Mouse (Mus musculus) embryonic stem cell, embryonic (primary cell): Measurements from ENCODE around the gene Lhfpl3.

ENCODE experiments used
- CTCF ChIA-PET, 4 experiments: fragments of 300-600 bp in 2 of 4; fragments of 350-600 bp in 2 of 4; sonication (Branson Sonifier 250); formaldehyde crosslinking; loops; one replicate each; lab custom pipeline; 2022; ENCODE audit warnings: inconsistent platforms in 2 of 4; lab: Charles Lee
- POLR2A ChIA-PET, 4 experiments: fragments of 300-600 bp in 2 of 4; fragments of 350-600 bp in 2 of 4; sonication (Branson Sonifier 250); formaldehyde crosslinking; loops; one replicate each; lab custom pipeline; 2022; ENCODE audit warnings: antibody characterized with exemption in 4 of 4, inconsistent platforms in 1 of 4; lab: Charles Lee

Gene Lhfpl3

GRCm38 (mm10) chr5:23226753-23227152, 480.9 kb downstream of the Lhfpl3 start:
- POLR2A ChIA-PET = interaction anchor here in 2 of 4 experiments (1.5 to 2.6 kb wide), 3 partner anchors 21 to 120 kb away, joined by 3 to 13 read pairs (median 6); no protein-coding TSS in a partner anchor
- CTCF ChIA-PET = interaction anchor here in 2 of 4 experiments (0.6 to 0.9 kb wide), 4 partner anchors 14 to 265 kb away, joined by 3 read pairs; no protein-coding TSS in a partner anchor

GRCm38 (mm10) chr5:23246974-23247373, 501.1 kb downstream of the Lhfpl3 start:
- ChIA-PET CTCF (interaction anchor here (0.6 to 2.0 kb wide), 14 partner anchors 9 to 895 kb away, joined by 3 to 10 read pairs (median 3); no protein-coding TSS in a partner anchor), POLR2A (interaction anchor here in 2 of 4 experiments (1.3 to 2.5 kb wide), 3 partner anchors 21 to 187 kb away, joined by 3 to 13 read pairs (median 5); partner anchors contain the start of gene Kmt2e (in 1 of the 2))

- ChIA-PET POLR2A (interaction anchor here in 2 of 4 experiments (0.6 to 2.5 kb wide), 6 partner anchors 8 to 193 kb away, joined by 3 to 13 read pairs (median 4); partner anchors contain the start of gene Kmt2e (in 1 of the 2)), CTCF (interaction anchor here in 3 of 4 experiments (0.6 to 2.0 kb wide), 6 partner anchors 9 to 326 kb away, joined by 3 to 10 read pairs (median 4); no protein-coding TSS in a partner anchor)
Measured at GRCm38 (mm10) chr5:23247784-23248183, 501.9 kb downstream of the Lhfpl3 start.

DNA sequence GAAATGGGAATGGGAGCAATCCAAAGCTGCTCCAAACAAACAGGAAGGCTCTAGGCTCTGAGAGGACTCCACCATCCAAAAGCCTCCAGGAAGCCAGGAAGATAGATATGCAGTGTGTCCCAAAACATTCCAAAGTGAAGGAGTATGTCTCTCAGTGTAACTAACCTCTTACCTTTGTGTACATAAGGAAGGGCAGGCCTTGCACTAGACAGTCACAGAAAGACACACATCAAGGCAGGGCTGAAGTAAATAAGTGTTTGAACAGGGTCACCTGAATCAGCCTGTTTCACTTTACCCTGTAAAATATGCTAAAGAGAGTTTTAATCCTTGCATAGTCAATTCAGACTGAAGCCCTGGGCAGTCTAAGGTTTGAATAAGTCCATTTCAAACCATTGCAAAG, 502.4 kb downstream of the Lhfpl3 start:
- CTCF ChIA-PET = interaction anchor here in 3 of 4 experiments (0.5 to 2.0 kb wide), 5 partner anchors 10 to 327 kb away, joined by 3 to 10 read pairs (median 4); no protein-coding TSS in a partner anchor
- POLR2A ChIA-PET = interaction anchor here in 2 of 4 experiments (0.6 to 2.5 kb wide), 8 partner anchors 8 to 427 kb away, joined by 3 to 13 read pairs (median 3); partner anchors contain the start of gene Kmt2e (in 1 of the 2)

- CTCF ChIA-PET = interaction anchor here in 1 of 4 experiments (0.7 to 1.6 kb wide), 2 partner anchors 21 to 25 kb away, joined by 4 to 5 read pairs; no protein-coding TSS in a partner anchor
Measured at GRCm38 (mm10) chr5:23249896-23250875, 504.3 kb downstream of the Lhfpl3 start.

GRCm38 (mm10) chr5:23251462-23252224, 505.8 kb downstream of the Lhfpl3 start:
- POLR2A ChIA-PET = interaction anchor here (0.6 to 2.6 kb wide), 12 partner anchors 19 to 464 kb away, joined by 3 to 6 read pairs (median 4); partner anchors contain the start of gene Kmt2e (in 1 of the 4)

More at GRCm38 (mm10) chr5:23249896-23250875, 504.3 kb downstream of the Lhfpl3 start:
- POLR2A ChIA-PET = interaction anchor here in 2 of 4 experiments (0.9 to 2.6 kb wide), 2 partner anchors 163 to 184 kb away, joined by 3 to 6 read pairs; partner anchors contain the start of gene Kmt2e (in 1 of the 2)

GRCm38 (mm10) chr5:23255816-23256418, 510.1 kb downstream of the Lhfpl3 start:
- POLR2A ChIA-PET = no interaction called here
- CTCF ChIA-PET = interaction anchor here in 2 of 4 experiments (0.7 to 1.3 kb wide), 4 partner anchors 9 to 800 kb away, joined by 3 read pairs; no protein-coding TSS in a partner anchor

More at GRCm38 (mm10) chr5:23251462-23252224, 505.8 kb downstream of the Lhfpl3 start:
- CTCF ChIA-PET = interaction anchor here (0.5 to 1.8 kb wide), 13 partner anchors 19 to 1460 kb away, joined by 3 to 11 read pairs (median 3); no protein-coding TSS in a partner anchor

GRCm38 (mm10) chr5:23273309-23273708, 527.5 kb downstream of the Lhfpl3 start:
- CTCF ChIA-PET = no interaction called here
- POLR2A ChIA-PET = no interaction called here

DNA sequence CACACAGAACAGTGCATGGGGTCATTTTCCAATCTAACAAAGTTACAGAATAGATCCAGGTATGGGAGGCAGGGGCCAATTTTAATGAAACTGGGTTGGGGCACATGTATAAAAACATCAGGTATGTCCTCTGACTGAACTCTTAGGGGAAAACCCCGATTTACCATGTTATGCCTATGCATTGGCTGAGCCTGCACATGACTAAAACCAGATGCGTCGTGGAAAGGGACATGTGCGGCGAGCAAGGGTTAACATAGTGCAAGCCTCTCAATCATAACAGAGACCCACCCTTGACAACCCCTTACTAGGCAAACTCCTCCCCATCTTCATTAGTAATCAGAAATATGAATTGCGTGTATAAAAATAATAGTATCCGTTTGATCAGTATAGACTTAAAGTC, 533.5 kb downstream of the Lhfpl3 start:
- CTCF ChIA-PET = no interaction called here
- POLR2A ChIA-PET = no interaction called here

- CTCF ChIA-PET = interaction anchor here in 3 of 4 experiments (0.6 to 1.3 kb wide), 3 partner anchors 33 to 701 kb away, joined by 3 read pairs; no protein-coding TSS in a partner anchor
- POLR2A ChIA-PET = interaction anchor here in 2 of 4 experiments (0.6 kb wide), 2 partner anchors 104 to 858 kb away, joined by 3 to 4 read pairs; no protein-coding TSS in a partner anchor
Measured at GRCm38 (mm10) chr5:23284884-23285283, 539.0 kb downstream of the Lhfpl3 start.

GRCm38 (mm10) chr5:23289149-23289548, 543.3 kb downstream of the Lhfpl3 start:
- ChIA-PET CTCF (no interaction called here), POLR2A (interaction anchor here in 1 of 4 experiments (0.7 kb wide), 1 partner anchor 363 kb away, joined by 4 read pairs; no protein-coding TSS in a partner anchor)
